Mouse (Mus musculus) urinary bladder, postnatal 36 days (tissue): ENCODE data around the gene Dync2li1.

ENCODE experiments used
- DNase-seq, 2 experiments: peaks; one replicate each; pipeline ENCODE4 v3.0.0; 2022; ENCODE audit warnings: low spot score in 2 of 2, mixed read lengths in 1 of 2

The Dync2li1 gene

DNA sequence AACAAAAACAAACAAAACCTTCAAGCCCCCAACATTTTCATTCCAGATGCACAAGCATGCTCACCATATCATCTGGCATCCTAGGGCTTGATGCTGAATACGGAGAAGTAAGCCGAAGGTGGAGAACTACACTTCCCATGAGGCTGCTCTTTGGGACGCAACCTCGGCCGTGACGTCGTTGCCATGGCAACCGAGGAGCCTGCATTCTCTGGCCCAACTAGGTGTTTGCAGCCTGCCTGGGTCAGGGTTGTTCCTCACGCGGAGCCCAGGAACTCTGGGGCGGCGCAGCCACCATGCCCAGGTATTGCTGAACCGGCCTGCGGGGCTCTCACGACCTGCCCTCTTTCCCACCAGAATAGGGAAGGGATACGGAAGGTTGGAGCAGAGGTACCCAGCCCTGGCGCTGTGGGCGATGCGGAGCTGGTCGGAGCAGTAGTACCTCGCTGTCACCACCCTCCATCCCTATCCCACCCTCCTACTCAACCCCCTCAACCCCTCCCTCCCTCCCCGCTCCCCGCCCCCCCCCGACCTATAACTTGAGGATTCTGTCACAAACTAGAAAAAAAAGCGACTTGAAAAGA, at the start of gene Dync2li1:
TSS of gene Dync2li1 (plus strand) at position 221 of the 581 bp plus-strand sequence.
- peak; percentile 78 to 83 for DNase-seq

DNA sequence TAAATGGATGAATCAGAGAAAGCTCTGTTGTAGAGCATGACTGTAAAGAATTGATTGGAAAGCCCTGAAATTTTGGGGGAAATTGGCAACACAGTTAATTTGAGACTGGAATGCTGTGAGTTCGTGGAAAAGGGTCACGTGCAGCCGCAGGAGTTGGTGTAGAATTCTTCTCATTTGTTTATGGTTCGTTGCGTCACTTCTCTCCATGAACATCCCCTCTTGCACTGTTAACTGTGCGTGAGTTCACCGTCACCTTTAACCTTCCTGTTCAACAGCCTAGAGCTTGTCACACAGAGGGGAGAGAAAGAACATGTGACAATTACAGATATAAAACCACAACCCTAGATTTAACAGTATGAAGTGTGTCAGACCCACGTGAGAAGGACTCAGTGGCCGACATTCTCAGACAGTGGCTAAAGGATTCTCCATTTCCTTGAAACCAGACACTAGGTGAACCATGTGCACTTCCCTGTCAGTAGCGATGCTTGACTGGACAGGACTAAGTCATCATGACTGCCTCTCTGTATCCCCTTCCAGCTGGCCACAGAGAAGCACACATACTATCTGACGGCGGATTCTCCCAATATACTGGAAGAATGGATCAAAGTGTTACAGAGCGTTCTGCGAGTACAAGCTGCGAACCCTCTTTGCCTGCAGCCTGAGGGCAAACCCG, 49.5 kb upstream of the Dync2li1 start:
- DNase-seq = no peak

DNA sequence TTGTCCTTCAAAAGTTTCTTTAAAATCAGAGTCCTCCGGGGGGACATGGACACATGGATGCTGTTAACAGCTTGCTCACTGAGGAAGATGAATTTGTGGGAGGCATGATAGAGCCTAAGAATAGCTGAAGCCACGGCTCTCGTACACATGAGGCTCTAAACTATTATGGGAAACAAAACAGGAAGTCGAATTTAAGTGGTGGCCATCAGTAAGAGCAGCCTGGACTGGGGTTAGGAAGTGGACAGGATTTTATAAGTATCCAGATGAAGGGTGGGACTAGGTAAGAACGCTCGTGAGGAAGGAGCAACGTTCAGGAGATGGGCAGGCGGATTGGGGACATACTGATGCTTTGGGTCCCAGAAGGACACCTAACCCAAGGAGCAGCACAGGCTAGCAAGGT, 47.0 kb upstream of the Dync2li1 start:
- no peak for DNase-seq

DNA sequence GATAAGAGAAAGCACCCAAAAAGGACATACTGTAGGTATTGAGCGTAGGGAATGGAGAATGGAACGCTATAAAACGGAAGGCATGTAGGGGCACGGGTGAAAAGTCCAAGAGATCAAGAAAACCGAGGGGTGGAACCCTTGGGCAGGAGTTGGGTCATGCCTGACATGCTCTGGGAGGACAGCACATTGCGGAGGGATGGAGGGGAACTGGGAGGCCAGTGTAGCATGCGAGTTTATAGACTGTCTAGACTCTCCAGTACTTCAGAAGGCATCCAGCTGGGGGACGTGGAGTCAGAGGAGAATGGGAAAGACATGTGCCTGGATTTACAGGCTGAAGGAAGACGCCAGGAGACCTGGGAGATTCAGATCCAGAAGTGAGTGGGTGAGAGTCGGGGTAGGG, 46.5 kb upstream of the Dync2li1 start:
- no peak for DNase-seq

DNA sequence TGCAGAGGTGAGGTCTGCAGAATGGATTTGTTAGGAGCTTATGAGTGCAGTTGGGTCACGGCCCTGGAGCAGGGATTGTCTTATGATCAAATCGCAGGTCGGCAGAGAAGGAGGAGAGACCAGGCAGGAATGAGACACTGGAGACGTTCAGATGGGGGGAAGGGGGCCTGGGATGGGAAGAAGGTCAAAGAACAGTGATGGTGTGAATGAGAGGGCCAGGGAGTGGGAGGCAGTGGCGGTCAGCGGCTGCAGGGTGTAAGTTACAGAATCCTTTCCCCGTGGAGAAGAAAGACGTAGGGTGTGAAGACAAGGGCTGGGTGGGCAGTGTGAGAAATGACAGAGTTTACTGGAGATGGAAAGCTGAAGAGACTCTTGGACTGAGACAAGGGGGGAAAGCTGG, 45.5 kb upstream of the Dync2li1 start:
- no peak for DNase-seq

DNA sequence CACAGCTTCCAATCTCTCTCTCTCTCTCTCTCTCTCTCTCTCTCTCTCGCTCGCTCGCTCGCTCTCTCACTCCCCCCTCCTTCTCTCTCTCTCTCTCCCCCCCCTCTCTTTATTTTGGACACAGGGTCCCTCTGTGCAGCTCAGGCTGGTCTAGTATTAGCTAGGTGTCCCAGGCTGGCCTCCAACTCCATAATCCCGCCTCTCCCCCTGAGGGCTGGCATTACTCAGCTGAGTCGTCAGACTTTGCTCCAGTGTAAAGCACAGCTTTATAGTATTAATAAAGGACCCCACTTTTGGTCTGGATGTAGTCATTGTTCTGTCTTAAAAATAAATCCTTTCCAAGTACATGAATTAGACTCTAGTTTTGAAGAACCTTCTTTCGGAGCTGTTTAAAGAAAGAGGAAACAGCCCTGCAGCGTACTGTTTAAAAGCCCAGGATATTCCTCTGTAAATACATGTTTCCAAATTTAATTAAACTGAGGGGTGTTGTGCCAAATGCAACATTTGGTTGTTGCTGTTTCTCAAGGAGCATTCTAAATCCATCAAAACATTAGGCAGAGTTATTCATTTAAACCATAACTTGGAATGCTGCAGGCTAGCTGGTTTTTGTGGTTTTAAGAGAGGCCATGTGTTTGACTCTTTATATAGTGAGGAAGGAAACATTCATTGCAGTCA, 44.4 kb upstream of the Dync2li1 start:
- no peak for DNase-seq

DNA sequence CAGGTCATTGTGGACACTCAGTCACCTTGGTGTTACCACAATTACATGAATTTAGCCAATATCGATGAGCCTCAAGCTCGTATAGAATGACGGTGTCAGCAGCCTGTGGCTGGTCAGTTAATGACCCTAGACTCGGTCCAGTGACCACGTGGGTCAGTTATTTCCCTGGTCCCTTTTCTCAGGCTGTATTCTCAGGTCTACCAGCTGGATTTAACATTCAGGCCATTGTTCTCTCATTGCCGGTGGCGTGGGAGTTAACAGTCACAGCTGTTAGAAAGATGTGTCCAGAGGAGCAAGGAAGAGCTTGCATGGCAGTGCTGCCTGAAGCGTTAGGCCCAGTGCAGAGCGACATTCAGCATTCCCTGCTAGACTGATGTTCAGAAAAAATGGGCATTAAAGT, 42.2 kb upstream of the Dync2li1 start:
- no peak for DNase-seq

DNA sequence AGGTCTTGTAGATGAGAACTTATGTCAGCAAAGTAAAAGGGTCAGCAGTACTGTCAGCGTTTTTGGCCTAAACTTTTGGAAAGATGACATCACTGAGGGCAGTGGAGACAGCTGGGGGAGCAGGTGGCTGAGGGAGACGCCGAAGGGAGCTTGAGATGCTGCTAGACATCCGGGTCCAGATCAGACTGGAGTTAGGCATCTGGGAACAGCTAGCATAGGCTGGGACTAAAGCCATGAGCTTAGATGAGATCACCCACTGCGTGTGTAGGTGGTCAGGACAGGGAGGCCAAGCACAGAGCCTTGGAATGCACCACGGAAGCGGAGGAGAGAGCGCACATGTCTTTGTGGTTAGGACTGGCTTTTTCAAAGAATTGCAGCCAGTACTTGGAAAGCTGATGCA, 41.2 kb upstream of the Dync2li1 start:
- peak in 1 of 2 experiments; percentile 38 for DNase-seq

DNA sequence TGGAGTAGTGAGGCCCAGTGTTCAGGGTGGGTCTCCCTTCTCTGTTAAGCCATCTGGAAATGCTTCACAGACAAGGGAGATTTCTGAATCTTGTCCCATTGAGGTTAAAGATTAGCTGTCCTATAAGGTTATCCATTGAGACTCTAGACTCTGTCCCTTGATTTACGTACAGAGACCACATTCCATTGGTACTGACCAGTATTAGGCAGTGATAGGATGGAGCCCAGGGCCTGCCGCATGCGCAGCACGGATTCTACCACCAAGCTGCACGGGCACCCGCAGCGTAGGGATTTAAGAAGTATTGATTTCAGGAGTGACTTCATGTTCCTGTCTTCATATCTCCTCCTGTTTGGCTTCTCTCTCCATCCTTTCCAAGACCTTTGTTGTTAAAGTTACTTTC, 36.2 kb upstream of the Dync2li1 start:
- no peak for DNase-seq

DNA sequence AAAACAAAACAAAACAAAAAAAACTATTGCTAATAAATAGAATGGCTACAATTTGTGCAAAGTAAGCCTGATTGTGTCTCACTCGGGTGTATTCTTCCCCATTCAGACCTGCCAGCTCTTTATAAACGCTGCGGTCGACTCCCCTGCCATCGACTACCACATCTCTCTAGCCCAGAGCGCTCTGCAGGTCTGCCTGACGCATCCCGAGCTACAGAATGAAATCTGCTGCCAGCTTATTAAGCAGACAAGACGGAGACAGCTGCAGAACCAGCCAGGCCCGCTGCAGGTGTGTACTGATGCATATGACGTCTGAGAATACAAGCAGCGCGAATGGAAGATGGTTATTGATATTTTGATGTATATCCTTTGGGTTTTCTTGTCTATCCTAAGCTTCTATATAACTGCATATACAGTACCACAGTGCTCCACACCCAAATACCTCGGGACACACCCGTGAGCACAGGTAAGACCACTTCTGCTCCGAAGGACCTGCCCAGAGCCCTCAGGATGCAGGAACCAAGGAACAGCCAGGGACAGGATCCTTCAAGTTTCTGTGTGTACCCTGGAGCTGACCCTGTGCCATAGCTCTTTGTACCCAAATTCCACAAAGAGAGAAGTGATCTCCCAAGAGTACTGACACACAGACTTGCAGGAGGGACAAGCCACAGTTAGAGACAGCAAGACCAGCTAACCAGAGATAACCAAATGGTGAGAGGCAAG, 34.7 kb upstream of the Dync2li1 start:
- DNase-seq = no peak

DNA sequence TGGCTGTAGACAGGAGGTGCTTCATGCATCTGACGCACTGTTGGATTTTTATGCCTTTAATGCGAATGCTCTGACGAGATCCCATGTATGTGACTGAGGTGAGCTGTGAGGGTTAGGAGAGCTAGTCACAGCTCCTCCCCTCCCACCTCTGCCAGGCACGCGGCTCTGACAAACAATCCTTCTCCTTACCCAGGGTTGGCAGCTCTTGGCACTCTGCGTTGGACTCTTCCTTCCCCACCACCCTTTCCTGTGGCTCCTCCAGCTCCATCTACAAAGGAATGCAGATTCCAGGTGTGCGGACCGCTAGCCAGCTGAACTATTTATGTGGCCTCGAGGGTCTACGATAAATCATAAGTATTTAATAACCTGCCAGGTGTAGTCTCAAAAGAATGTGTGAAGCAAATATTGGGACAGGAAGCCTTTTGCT, 30.3 kb upstream of the Dync2li1 start:
- DNase-seq = no peak

DNA sequence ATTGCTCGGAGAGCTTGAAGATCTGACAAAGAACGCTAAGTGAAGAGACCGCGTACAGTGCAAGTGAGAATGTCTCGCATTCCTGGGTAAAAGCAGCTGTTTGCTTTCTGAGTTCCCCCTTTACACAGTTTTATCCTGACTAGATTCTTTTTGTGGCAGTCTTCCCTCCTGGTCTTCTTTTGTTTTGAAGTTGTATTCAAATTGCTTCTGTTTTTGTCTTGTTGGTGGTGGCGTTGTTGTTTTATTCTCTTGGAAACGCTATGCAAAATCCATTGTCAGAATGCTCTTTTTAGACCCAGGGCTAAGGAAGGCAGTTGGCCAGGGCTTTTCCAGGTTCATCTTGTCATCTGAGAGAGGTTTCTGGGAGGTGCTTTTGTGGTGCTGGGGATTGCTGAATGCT, 29.8 kb upstream of the Dync2li1 start:
- DNase-seq = no peak

DNA sequence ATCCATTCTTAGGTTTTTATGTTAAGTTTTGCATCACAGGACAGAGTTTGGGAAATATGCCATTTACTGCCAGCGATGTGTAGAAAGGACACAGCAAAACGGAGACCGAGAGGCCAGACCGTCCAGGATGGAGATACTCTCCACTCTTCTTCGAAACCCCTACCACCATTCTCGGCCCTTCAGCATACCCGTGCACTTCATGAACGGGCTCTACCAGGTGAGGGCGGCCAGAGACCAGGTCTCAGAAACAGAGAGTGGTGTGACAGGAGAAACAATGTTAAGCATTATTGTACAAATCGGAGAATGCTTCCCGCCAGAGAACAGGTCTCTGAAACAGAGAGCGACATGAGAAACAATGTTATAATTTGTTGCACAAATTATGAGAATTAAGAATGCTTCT, 28.4 kb upstream of the Dync2li1 start:
- DNase-seq = no peak

DNA sequence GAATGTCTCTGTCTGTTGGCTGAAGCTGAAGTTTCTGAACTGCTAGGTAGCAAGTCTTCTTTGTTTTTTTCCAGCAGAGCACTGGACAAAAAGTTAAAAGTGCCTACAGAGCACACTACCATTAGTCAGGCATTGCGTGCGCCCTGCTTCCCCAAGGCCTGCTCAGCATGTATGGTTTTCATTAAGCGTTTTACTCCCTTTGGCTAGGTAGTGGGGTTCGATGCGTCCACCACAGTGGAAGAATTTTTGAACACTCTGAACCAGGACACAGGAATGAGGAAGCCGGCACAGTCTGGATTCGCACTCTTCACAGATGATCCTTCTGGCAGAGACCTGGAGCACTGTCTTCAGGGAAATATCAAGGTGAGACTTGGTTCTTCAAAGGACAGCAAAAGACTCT, 27.4 kb upstream of the Dync2li1 start:
- no peak for DNase-seq

DNA sequence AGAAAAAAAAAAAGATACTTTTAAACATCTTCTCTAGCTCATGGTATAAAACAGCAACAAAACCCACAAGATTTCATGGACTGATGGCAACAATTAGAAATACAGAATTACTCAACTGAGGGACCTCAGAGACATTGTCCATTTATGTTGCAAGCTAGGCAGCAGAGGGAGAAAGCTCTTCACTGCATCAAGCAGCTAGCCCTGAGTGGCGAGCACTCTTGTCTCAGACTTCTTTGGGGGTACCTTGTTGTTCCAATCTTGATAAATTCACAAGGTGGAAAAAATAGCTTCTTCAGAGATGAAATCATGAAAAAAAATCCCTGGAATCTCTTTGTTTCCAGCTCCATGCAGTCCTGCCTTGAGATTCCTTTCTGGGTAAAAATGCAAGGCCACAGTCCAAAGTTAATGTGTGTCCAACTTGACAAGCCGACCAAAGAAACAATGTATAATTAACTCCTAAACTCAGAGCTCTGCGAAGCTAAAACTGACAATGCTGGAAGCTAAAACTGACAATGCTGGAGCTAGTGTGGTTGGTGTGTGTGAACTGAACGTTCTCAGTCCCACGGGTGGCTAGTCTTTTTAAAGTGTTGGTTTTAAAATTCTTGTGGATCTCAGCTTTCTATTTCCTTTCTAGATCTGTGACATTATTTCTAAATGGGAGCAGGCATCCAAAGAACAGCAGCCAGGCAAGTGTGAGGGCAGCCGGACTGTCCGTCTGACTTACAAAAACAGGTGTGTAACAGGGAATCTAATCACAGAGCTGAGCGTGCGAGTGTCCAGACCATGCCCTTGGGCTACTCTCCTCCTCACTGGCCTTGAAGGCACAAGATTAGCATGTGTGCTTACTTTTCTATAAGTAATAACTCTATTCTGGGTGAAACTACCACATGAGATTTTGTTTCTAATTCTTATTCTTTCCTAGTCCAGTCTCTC, 26.0 kb upstream of the Dync2li1 start:
- no peak for DNase-seq

DNA sequence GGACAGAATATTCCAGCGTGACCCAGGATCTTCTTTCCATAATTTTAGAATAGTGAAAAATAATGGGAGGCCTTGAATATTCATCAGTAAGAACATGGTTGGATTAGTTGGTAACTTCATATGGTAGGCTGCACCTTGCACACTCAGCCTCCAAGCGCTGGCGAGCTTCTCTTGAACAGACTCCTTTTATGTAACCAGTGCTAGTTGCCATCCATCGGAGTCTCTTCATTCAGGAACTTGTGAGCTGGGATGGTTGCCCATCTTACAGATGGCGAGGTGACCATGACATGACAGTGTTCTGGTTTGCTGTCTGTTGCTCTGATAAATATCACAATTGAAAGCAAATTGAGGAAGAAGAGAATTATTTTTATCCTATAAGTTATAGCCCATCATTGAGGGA, 24.5 kb upstream of the Dync2li1 start:
- DNase-seq = no peak

DNA sequence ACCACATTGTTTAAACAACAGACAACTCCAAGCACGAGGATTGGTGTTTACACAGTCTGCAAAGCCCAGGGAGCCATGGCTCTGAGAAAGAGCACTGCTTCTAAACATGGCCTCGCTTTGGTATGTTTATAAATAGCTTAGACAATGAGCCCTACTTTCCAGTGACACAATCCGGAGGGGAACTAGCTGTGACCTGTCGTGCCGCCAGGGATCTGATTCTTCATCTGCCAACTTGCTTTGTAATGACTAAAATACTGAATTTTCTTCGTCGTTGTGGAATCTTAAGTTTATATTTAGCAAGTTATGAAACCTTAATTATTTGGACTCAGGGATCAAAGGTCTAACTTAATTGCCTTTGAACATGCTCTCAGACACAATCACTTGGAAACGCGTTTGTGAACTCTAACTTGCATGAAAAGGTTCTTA, 23.1 kb upstream of the Dync2li1 start:
- DNase-seq = peak; percentile 5 to 21

DNA sequence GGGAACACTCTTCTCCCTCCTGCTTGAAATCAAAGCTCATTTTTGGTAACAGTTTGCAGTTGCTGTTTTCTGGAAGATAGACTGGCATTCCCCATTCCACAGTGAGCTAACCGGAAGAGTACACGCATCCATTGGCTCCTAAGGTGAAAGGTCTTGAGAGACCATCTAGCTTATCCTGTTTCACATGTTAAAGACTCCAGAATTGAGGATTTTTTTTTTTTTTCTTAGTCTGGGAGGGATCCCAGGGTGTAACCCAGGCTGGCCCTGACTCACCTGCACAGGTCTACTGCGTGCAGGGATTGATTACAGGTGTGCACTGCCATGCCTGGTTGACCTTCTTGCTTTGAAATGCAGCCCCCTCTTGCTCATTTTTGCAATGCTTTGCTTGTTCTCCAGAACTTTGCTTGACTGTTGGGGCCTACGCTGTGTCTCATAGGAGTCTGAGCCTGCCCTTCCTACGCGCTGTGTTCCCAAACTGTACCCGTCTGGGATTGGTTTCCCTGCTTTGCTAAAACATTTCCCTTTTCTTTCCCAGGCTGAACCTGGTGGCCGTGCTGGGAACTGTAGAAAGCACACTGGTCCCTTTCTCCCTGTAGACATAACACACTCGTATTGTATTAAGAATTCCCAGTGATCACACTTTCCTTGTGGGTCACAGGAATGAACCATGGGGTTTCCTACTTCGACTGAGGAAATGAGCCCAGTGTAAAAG, 22.4 kb upstream of the Dync2li1 start:
- DNase-seq = no peak

DNA sequence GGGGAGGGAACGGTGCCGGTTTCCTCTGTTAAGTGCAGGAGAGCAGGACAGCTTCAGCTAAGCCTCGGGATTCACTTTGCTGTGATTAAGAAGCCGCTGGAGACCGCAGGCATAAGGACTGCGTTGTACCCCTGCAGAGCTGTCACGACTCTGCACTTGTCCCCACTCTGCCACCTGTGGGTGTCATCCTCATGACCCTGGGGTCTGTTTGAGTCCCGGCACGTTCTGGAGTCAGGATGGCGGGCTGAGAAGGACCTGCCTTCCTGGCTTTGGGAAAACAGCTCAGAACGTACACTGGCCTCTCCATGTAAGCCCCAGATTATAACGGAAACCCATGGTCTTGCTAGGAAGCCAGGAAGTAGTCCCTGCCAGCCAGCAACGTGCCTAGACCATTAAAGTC, 19.3 kb upstream of the Dync2li1 start:
- DNase-seq = no peak

DNA sequence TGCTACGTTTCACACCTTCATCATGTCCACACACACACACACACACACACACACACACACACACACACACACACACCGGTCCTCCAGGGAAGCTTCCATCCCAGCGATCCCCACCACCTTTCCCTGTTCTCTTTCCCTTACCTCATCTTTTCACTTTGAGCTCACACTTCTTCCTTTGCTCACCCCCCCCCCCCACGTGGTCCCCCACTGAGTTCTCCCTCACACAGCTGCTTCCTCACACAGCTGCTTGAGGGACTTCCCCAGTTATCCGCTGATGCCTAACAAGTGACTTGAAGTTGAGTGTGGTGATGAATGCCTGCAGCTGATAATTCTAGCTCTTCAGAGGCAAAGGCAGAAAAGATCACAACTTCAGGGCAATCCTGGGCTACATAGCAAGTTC, 18.7 kb upstream of the Dync2li1 start:
- no peak for DNase-seq

DNA sequence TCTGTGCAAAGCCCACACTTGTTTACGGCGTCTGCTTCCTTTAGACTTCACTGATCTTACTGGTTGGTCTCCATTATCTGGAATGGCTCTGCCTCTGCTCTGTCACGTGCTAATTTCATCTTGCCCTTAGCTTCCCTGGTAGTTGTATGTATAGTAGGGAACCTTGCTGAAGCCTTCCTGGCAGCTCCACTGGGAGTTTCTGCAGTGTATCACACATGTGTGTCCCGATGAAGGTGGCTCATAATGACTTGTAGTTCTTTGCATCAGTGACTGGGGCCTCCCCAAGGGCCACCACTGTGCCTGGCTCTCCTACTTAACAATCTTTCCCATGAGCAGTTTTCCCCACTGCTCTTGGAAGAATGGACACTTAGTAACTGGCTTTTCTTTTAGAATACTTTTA, 17.7 kb upstream of the Dync2li1 start:
- no peak for DNase-seq
